Mouse (Mus musculus): ENCODE measurements around the gene Npc2. TPM values are rescaled to one million over a fixed set of nuclear protein-coding genes. Genes with fewer than 3 reads are reported as not detected.
A peak's percentile ranks its signal among the peaks of the same experiment; 100 is the strongest.

Gene Npc2
- polyA plus RNA-seq, 1 experiment from 2014 or later: 50.2 TPM

GRCm38 (mm10) chr12:84769624-84770023 is 3.3 kb downstream of the Npc2 start:
- no peak for ATAC-seq (ENCODE audit: low FRiP score, low TSS enrichment)
- WGBS: 88% methylated on average over 7 of the region's 7 CpGs
- H3K27me3 ChIP-seq (ENCODE audit: control insufficient read depth, insufficient read depth, low read length): no peaks in the 10 kb centered on the region
- H3K27ac ChIP-seq (ENCODE audit: low read depth, low read length): no peak overlapping the region
- no peak overlapping the region for H3K4me2 ChIP-seq (replicated peaks; ENCODE audit: low read depth, low read length)
- no peaks in the 10 kb centered on the region for H3K9me3 ChIP-seq (ENCODE audit: control insufficient read depth, low read length)
- H3K4me1 ChIP-seq (ENCODE audit: control insufficient read depth, insufficient read depth, low read length): peaks cover 26% of the 10 kb centered on the region
- H3K4me3 ChIP-seq (ENCODE audit: low read length): no peak overlapping the region
- peaks cover 6% of the 10 kb centered on the region for H3K36me3 ChIP-seq (ENCODE audit: control insufficient read depth, insufficient read depth, low read length)
- H3K9ac ChIP-seq (ENCODE audit: low read depth, low read length): no peak overlapping the region

- no peak for ATAC-seq (ENCODE audit: low FRiP score, low TSS enrichment)
- Histone ChIP-seq H3K27me3 (ENCODE audit: control insufficient read depth, insufficient read depth, low read length) (no peaks in the 10 kb centered on the region), H3K27ac (ENCODE audit: low read depth, low read length) (no peak overlapping the region), H3K4me3 (ENCODE audit: low read length) (no peak overlapping the region), H3K9ac (ENCODE audit: low read depth, low read length) (no peak overlapping the region), H3K4me1 (ENCODE audit: control insufficient read depth, insufficient read depth, low read length) (peaks cover 18% of the 10 kb centered on the region), H3K36me3 (ENCODE audit: control insufficient read depth, insufficient read depth, low read length) (peaks cover 24% of the 10 kb centered on the region), H3K4me2 (replicated peaks; ENCODE audit: low read depth, low read length) (no peak overlapping the region), H3K9me3 (ENCODE audit: control insufficient read depth, low read length) (no peaks in the 10 kb centered on the region)
- 82% methylated on average over 6 of the region's 6 CpGs for WGBS
Measured at GRCm38 (mm10) chr12:84767510-84767909, 5.4 kb downstream of the Npc2 start.

- Histone ChIP-seq H3K9me3 (ENCODE audit: control insufficient read depth, low read length) (no peaks in the 10 kb centered on the region), H3K4me2 (replicated peaks; ENCODE audit: low read depth, low read length) (no peak overlapping the region), H3K27me3 (ENCODE audit: control insufficient read depth, insufficient read depth, low read length) (no peaks in the 10 kb centered on the region), H3K4me3 (ENCODE audit: low read length) (no peak overlapping the region), H3K36me3 (ENCODE audit: control insufficient read depth, insufficient read depth, low read length) (peaks cover 24% of the 10 kb centered on the region), H3K27ac (ENCODE audit: low read depth, low read length) (no peak overlapping the region), H3K9ac (ENCODE audit: low read depth, low read length) (no peak overlapping the region), H3K4me1 (ENCODE audit: control insufficient read depth, insufficient read depth, low read length) (peaks cover 13% of the 10 kb centered on the region; the same call in 1 of the 2 replicates)
- ATAC-seq (ENCODE audit: low FRiP score, low TSS enrichment): peak; percentile 63; the same call in 1 of the 2 replicates
- 68% methylated on average over 5 of the region's 5 CpGs for WGBS
Measured at GRCm38 (mm10) chr12:84766113-84766735, 6.7 kb downstream of the Npc2 start.

DNA sequence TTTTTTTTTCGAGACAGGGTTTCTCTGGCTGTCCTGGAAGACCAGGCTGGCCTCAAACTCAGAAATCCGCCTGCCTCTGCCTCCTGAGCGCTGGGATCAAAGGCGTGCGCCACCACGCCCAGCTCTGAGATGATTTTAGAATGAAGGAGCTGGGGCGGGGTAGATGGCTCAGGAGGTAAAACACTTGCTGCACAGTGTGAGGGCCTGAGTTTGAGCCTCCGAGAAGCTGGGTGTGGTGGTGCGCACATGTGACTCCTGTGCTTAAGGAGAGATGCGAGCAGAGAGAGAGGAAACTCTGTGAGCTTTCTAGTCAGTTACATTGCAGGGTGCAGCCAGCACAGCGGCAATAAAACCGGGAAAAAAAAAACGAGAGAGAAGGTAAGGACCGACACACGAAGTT is 7.4 kb downstream of the Npc2 start:
- Histone ChIP-seq H3K4me1 (ENCODE audit: control insufficient read depth, insufficient read depth, low read length) (peaks cover 7% of the 10 kb centered on the region; the same call in 1 of the 2 replicates), H3K36me3 (ENCODE audit: control insufficient read depth, insufficient read depth, low read length) (peaks cover 29% of the 10 kb centered on the region), H3K27ac (ENCODE audit: low read depth, low read length) (no peak overlapping the region), H3K9ac (ENCODE audit: low read depth, low read length) (no peak overlapping the region), H3K4me3 (ENCODE audit: low read length) (no peak overlapping the region), H3K4me2 (replicated peaks; ENCODE audit: low read depth, low read length) (no peak overlapping the region), H3K9me3 (ENCODE audit: control insufficient read depth, low read length) (no peaks in the 10 kb centered on the region), H3K27me3 (ENCODE audit: control insufficient read depth, insufficient read depth, low read length) (no peaks in the 10 kb centered on the region)
- ATAC-seq (ENCODE audit: low FRiP score, low TSS enrichment): no peak
- 94% methylated on average over 15 of the region's 15 CpGs for WGBS

DNA sequence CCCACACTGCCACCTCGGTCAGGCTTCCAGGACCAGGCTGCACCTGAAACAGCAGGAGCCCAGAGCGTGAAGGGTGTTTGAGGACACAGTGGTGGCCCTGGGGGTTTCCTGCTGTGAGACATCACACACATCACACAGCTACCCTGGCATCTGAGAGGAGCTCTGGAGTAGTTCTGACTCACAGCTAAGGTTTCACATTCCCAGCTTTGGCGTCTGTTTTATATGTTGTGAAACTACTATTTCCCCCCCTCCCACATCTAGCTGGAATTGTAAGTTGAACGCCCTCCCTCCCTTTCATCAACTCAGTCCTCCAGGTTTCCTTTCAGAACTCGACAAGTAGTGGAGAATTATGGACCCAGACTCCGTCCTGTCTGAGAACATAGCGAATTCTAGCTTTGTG is 8.2 kb downstream of the Npc2 start:
- WGBS: 67% methylated on average over 7 of the region's 7 CpGs
- peaks cover 34% of the 10 kb centered on the region for H3K36me3 ChIP-seq (ENCODE audit: control insufficient read depth, insufficient read depth, low read length)

DNA sequence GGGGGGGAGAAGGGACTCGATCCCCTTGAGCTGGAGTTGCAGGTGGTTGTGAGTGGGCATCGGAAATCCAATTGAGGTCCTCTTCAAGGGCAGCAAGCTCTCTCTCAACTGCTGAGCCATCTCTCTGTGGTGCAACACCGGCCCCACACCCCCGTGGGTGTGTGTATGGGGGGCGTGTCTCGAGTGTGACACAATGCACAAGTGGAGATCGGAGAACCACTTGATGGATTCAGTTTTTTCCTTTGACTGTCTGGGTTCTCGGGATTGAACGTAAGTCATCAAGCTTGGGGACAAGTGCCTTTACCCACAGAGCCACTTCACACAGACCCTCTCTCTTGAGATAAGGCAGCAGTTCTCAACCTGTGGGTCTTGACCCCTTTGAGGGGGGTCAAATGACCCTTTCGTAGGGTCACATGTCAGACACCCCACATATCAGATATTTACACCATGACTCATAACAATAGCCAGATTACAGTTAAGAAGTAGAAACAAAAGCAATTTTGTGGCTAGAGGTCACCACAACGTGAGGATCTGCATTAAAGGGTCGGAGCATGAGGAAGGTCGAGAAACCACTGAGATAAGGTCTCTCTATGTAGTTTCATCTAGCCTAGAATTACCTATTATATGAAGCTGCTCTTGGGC is 9.3 kb downstream of the Npc2 start:
- no peak overlapping the region for H3K4me3 ChIP-seq (ENCODE audit: low read length)
- H3K36me3 ChIP-seq (ENCODE audit: control insufficient read depth, insufficient read depth, low read length): peaks cover 41% of the 10 kb centered on the region
- 90% methylated on average over 13 of the region's 13 CpGs for WGBS
- H3K27me3 ChIP-seq (ENCODE audit: control insufficient read depth, insufficient read depth, low read length): no peaks in the 10 kb centered on the region
- H3K4me1 ChIP-seq (ENCODE audit: control insufficient read depth, insufficient read depth, low read length): 0 out of 2 replicates have a peak, but pooled peaks cover 7% of the 10 kb centered on the region
- no peak overlapping the region for H3K27ac ChIP-seq (ENCODE audit: low read depth, low read length)
- no peaks in the 10 kb centered on the region for H3K9me3 ChIP-seq (ENCODE audit: control insufficient read depth, low read length)
- H3K9ac ChIP-seq (ENCODE audit: low read depth, low read length): no peak overlapping the region
- no peak overlapping the region for H3K4me2 ChIP-seq (replicated peaks; ENCODE audit: low read depth, low read length)
- ATAC-seq (ENCODE audit: low FRiP score, low TSS enrichment): no peak

More for the DNA sequence above, 8.2 kb downstream of the Npc2 start:
- no peak for ATAC-seq (ENCODE audit: low FRiP score, low TSS enrichment)
- Histone ChIP-seq H3K4me3 (ENCODE audit: low read length) (no peak overlapping the region), H3K9me3 (ENCODE audit: control insufficient read depth, low read length) (no peaks in the 10 kb centered on the region), H3K27ac (ENCODE audit: low read depth, low read length) (no peak overlapping the region), H3K9ac (ENCODE audit: low read depth, low read length) (no peak overlapping the region), H3K4me1 (ENCODE audit: control insufficient read depth, insufficient read depth, low read length) (0 out of 2 replicates have a peak, but pooled peaks cover 7% of the 10 kb centered on the region), H3K4me2 (replicated peaks; ENCODE audit: low read depth, low read length) (no peak overlapping the region), H3K27me3 (ENCODE audit: control insufficient read depth, insufficient read depth, low read length) (no peaks in the 10 kb centered on the region)

DNA sequence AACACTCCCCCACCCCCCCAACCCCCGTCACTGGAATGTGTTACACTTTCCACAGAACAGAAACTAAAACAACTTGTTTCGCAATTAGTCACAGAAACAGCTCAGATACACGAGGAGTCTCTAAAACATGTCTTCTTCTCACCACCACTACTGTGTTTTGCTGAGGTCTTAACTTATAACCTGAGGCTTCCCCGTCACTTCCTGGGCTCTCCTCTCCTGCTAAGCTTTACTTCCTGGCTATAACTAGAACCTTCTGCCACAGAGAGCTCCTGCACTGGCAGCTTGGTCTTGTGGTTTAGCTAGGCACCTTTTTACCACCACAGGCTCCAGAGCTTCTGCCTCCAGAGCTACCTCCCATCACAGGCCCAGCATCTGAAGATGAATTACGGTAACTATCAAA is 10.4 kb downstream of the Npc2 start:
- Histone ChIP-seq H3K4me3 (ENCODE audit: low read length) (no peak overlapping the region), H3K9ac (ENCODE audit: low read depth, low read length) (no peak overlapping the region), H3K27ac (ENCODE audit: low read depth, low read length) (no peak overlapping the region), H3K4me1 (ENCODE audit: control insufficient read depth, insufficient read depth, low read length) (0 out of 2 replicates have a peak, but pooled peaks cover 7% of the 10 kb centered on the region), H3K4me2 (replicated peaks; ENCODE audit: low read depth, low read length) (no peak overlapping the region), H3K27me3 (ENCODE audit: control insufficient read depth, insufficient read depth, low read length) (no peaks in the 10 kb centered on the region), H3K36me3 (ENCODE audit: control insufficient read depth, insufficient read depth, low read length) (peaks cover 45% of the 10 kb centered on the region), H3K9me3 (ENCODE audit: control insufficient read depth, low read length) (no peaks in the 10 kb centered on the region)
- no peak for ATAC-seq (ENCODE audit: low FRiP score, low TSS enrichment)
- 91% methylated on average over 5 of the region's 5 CpGs for WGBS

DNA sequence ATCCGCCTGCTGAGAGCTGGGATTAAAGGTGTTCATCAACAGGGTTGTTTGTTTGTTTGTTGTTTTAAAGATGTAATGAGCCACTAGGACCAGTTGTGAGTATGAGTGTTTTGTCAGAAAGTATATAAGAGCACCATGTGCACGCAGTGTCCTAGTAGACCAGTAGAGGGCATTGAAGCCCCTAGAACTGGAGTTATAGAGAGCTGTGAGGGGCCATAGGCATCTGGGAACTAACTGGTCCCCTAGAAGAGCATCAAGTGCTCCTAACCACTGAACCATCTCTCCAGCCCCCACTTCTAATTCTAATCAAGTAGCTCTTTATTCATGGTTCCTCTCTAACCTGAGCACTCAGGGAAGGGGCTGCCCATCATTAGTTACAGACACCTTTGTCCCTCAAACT is 13.9 kb downstream of the Npc2 start:
- no peak overlapping the region for H3K27ac ChIP-seq (ENCODE audit: low read depth, low read length)
- no peak overlapping the region for H3K9ac ChIP-seq (ENCODE audit: low read depth, low read length)
- WGBS: 80% methylated on average over 2 of the region's 2 CpGs
- H3K9me3 ChIP-seq (ENCODE audit: control insufficient read depth, low read length): no peaks in the 10 kb centered on the region
- peaks cover 55% of the 10 kb centered on the region for H3K36me3 ChIP-seq (ENCODE audit: control insufficient read depth, insufficient read depth, low read length)
- H3K27me3 ChIP-seq (ENCODE audit: control insufficient read depth, insufficient read depth, low read length): no peaks in the 10 kb centered on the region
- no peak overlapping the region for H3K4me2 ChIP-seq (replicated peaks; ENCODE audit: low read depth, low read length)
- no peak for ATAC-seq (ENCODE audit: low FRiP score, low TSS enrichment)
- no peak overlapping the region for H3K4me3 ChIP-seq (ENCODE audit: low read length)
- H3K4me1 ChIP-seq (ENCODE audit: control insufficient read depth, insufficient read depth, low read length): no peaks in the 10 kb centered on the region

DNA sequence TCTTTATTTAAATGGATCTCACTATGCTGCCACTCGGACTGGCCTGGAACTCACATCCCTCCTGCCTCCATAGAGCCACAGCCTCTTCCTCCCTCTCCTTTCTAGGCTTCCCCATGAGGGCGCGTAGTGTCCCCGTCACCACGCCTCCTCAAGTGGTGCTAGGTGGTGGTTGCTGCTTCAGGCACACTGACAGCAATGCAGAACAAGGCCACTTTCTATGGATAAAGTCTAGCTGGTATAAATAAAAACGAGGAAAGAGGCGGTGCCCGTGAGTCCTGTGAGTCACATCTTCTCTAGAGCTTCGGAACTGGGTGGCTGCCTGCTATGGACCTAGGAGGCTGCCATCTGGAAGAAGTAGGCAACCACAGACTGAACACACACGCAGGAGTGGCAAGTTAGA is 16.9 kb downstream of the Npc2 start:
- Histone ChIP-seq H3K36me3 (ENCODE audit: control insufficient read depth, insufficient read depth, low read length) (peaks cover 42% of the 10 kb centered on the region), H3K9ac (ENCODE audit: low read depth, low read length) (no peak overlapping the region), H3K27me3 (ENCODE audit: control insufficient read depth, insufficient read depth, low read length) (no peaks in the 10 kb centered on the region), H3K4me1 (ENCODE audit: control insufficient read depth, insufficient read depth, low read length) (no peaks in the 10 kb centered on the region), H3K9me3 (ENCODE audit: control insufficient read depth, low read length) (no peaks in the 10 kb centered on the region), H3K4me3 (ENCODE audit: low read length) (no peak overlapping the region), H3K27ac (ENCODE audit: low read depth, low read length) (no peak overlapping the region), H3K4me2 (replicated peaks; ENCODE audit: low read depth, low read length) (no peak overlapping the region)
- no peak for ATAC-seq (ENCODE audit: low FRiP score, low TSS enrichment)
- WGBS: 87% methylated on average over 10 of the region's 10 CpGs
